Mouse (Mus musculus) cerebellum, adult 2 months (tissue): ENCODE data around the gene Atp8b4. TPM values are rescaled to one million over a fixed set of nuclear protein-coding genes. Genes with fewer than 3 reads are reported as not detected.
"Not testable (repeated sequence)": the region's sequence is repeated elsewhere in the genome, so short reads cannot be mapped to it uniquely, and the experiment has no call there.

Source experiments
- DNase-seq, 2 experiments: peaks; one replicate each; pipeline ENCODE4 v3.0.0; 2021
- H3K27ac ChIP-seq: fragments of 200-500 bp; 2 replicates; pipeline ENCODE4 v1.5.1; 2012; ENCODE audit warnings: low read length, control low read depth, inconsistent platforms; ENCODE audit not compliant: insufficient read depth
- H3K27me3 ChIP-seq: fragments of 200-500 bp; 2 replicates; pipeline ENCODE4 v1.6.1; 2012; ENCODE audit warnings: inconsistent platforms, mild to moderate bottlenecking, low read length, moderate library complexity; ENCODE audit not compliant: control insufficient read depth, insufficient read depth
- H3K4me1 ChIP-seq: fragments of 200-500 bp; 2 replicates; pipeline ENCODE4 v1.6.1; 2011; ENCODE audit warnings: low read length; ENCODE audit not compliant: control insufficient read depth, insufficient read depth
- H3K4me3 ChIP-seq: fragments of 200-500 bp; replicated peaks from 2 replicates; pipeline ENCODE3; 2011; ENCODE audit warnings: mild to moderate bottlenecking, low read depth, low read length, control low read depth; ENCODE audit not compliant: insufficient read depth
- CTCF ChIP-seq: fragments of 200-500 bp; IDR thresholded peaks from 2 replicates; pipeline ENCODE4 v1.5.1; 2011; ENCODE audit warnings: low read depth, mild to moderate bottlenecking, control low read depth, low read length, moderate library complexity, borderline replicate concordance; ENCODE audit not compliant: insufficient read depth
- POLR2A ChIP-seq: fragments of 200-500 bp; IDR thresholded peaks from 2 replicates; pipeline ENCODE4 v1.6.1; 2011; ENCODE audit warnings: low read length, control low read depth, borderline replicate concordance; ENCODE audit not compliant: insufficient read depth
- WGBS: fragments of 180-500 bp; shearing (Covaris S2); methylation state at CpG from one replicate; pipeline ENCODE4 v1.1.7; 2018; 5-methylcytosine and 5-hydroxymethylcytosine counted together
- polyA plus RNA-seq: library from polyadenylated mRNA; depleted of rRNA; stranded (reverse); fragments of >200 nt; gene quantifications from 2 replicates; pipeline ENCODE4 v1.2.3, GENCODE M21; 2012

Gene Atp8b4
- polyA plus RNA-seq, 1 experiment: 0.02 TPM

- no peaks in the 10 kb centered on the region for H3K27me3 ChIP-seq
- no peak for DNase-seq
- no peak overlapping the region for H3K27ac ChIP-seq
- no peak overlapping the region for H3K4me3 ChIP-seq
- no peak for TF ChIP-seq CTCF
- no peak for TF ChIP-seq POLR2A
- no peaks in the 10 kb centered on the region for H3K4me1 ChIP-seq
- WGBS: 91% methylated on average over 11 of the region's 11 CpGs
Observed at GRCm38 (mm10) chr2:126475681-126476410, 24.6 kb downstream of the Atp8b4 start.

GRCm38 (mm10) chr2:126474019-126474418 lies 26.5 kb downstream of the Atp8b4 start:
- TF ChIP-seq POLR2A (no peak), CTCF (no peak)
- Histone ChIP-seq H3K4me1 (no peaks in the 10 kb centered on the region), H3K27me3 (no peaks in the 10 kb centered on the region), H3K27ac (no peak overlapping the region), H3K4me3 (no peak overlapping the region)
- WGBS: 95% methylated on average over 6 of the region's 6 CpGs
- no peak for DNase-seq

GRCm38 (mm10) chr2:126472836-126473235 lies 27.6 kb downstream of the Atp8b4 start:
- Histone ChIP-seq H3K4me3 (no peak overlapping the region), H3K27ac (no peak overlapping the region), H3K27me3 (no peaks in the 10 kb centered on the region; the same call in 1 of the 2 replicates), H3K4me1 (no peaks in the 10 kb centered on the region)
- TF ChIP-seq POLR2A (no peak), CTCF (no peak)
- WGBS: 64% methylated on average over 5 of the region's 5 CpGs
- no peak for DNase-seq

GRCm38 (mm10) chr2:126467790-126468189 lies 32.7 kb downstream of the Atp8b4 start:
- Histone ChIP-seq H3K4me1 (no peaks in the 10 kb centered on the region), H3K4me3 (no peak overlapping the region), H3K27me3 (no peaks in the 10 kb centered on the region; the same call in 1 of the 2 replicates), H3K27ac (no peak overlapping the region)
- no peak for DNase-seq
- 57% methylated on average over 4 of the region's 4 CpGs for WGBS
- TF ChIP-seq CTCF: no peak
- TF ChIP-seq POLR2A: no peak

- no peak overlapping the region for H3K4me3 ChIP-seq
- DNase-seq: no peak
- 87% methylated on average over 13 of the region's 13 CpGs for WGBS
- H3K27me3 ChIP-seq: no peaks in the 10 kb centered on the region; the same call in 1 of the 2 replicates
- H3K27ac ChIP-seq: no peak overlapping the region
- no peaks in the 10 kb centered on the region for H3K4me1 ChIP-seq
- no peak for TF ChIP-seq CTCF
- TF ChIP-seq POLR2A: no peak
Observed at GRCm38 (mm10) chr2:126466391-126467134, 33.9 kb downstream of the Atp8b4 start.

- Histone ChIP-seq H3K27me3 (no peaks in the 10 kb centered on the region), H3K27ac (no peak overlapping the region), H3K4me3 (no peak overlapping the region), H3K4me1 (no peaks in the 10 kb centered on the region)
- TF ChIP-seq POLR2A (no peak), CTCF (no peak)
- 92% methylated on average over 2 of the region's 2 CpGs for WGBS
- DNase-seq: no peak
Observed at GRCm38 (mm10) chr2:126458661-126459060, 41.8 kb downstream of the Atp8b4 start.

- not testable (repeated sequence) for H3K27me3 ChIP-seq, H3K4me3 ChIP-seq, H3K4me1 ChIP-seq, DNase-seq, H3K27ac ChIP-seq
- WGBS: 46% methylated on average over 2 of the region's 2 CpGs
Observed at GRCm38 (mm10) chr2:126457759-126458158, 42.7 kb downstream of the Atp8b4 start.

- no peak overlapping the region for H3K27ac ChIP-seq
- no peak for TF ChIP-seq POLR2A
- no peak for TF ChIP-seq CTCF
- no peak overlapping the region for H3K4me3 ChIP-seq
- H3K4me1 ChIP-seq: no peaks in the 10 kb centered on the region
- no peaks in the 10 kb centered on the region for H3K27me3 ChIP-seq
- no peak for DNase-seq
- 12% methylated on average over 7 of the region's 7 CpGs for whole genome bisulfite sequencing
Observed at GRCm38 (mm10) chr2:126450937-126451302, 49.6 kb downstream of the Atp8b4 start.
